In the genomic region with DNA sequence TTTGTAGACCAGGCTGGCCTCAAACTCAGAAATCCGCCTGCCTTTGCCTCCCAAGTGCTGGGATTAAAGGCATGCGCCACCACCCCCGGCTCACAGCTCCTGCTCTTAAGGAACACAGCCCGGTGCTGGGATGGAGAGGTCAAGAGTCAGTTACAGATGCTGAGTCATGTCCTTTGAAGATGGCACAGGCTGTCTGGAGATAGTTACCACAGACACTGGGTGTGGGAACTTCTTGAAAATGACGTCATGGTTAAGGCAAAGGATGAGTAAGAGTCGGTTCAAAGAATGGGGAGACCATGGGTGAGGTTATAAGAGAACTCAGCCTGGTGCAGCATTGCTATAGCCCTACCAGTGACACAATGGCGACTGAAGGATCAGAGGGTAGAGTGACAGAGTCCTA, we compare ENCODE assay signal across 19 mouse cellular contexts. TPM values are rescaled to one million over a fixed set of nuclear protein-coding genes. Genes with fewer than 3 reads are reported as not detected.
DNase-seq lines count a peak whose midpoint lies in the region; ATAC-seq and TF ChIP-seq lines count a peak whose summit lies in the region.
"Had no signal": no experiment of that assay in that cellular context is flagged by ENCODE, and none has a peak within 500 bp of the region (broad histone marks: within the 10 kb centered on the region; RNA-seq: fewer than 3 reads in every experiment).

No protein-coding gene starts in this region.

- 29% methylated on average over 7 of the region's 7 CpGs for WGBS in liver, embryonic 13.5 days (ENCODE audit: insufficient replicate concordance)

- peak; percentile 78 for TF ChIP-seq EP300 in ES-Bruce4 (IDR thresholded peaks at IDR 0.05; ENCODE audit: insufficient read depth, low read depth, low read length)

- H3K4me2 ChIP-seq in liver, embryonic 13.5 days = peak overlapping the region; percentile 42
- H3K4me2 ChIP-seq: embryonic facial prominence, embryonic 13.5 days; limb, embryonic 15.5 days had no signal

- TF ChIP-seq POLR2A in ES-Bruce4 (IDR thresholded peaks at IDR 0.05; ENCODE audit: insufficient read depth, low read length) = no peak

- no peak for TF ChIP-seq CTCF in ES-Bruce4 (IDR thresholded peaks at IDR 0.05; ENCODE audit: low read depth, low read length)

- H3K27ac ChIP-seq in ES-Bruce4 (ENCODE audit: insufficient read depth, low read length) = peak overlapping the region; percentile 92
- no peak overlapping the region for H3K27ac ChIP-seq in liver, embryonic 13.5 days
- H3K27ac ChIP-seq: embryonic facial prominence, embryonic 13.5 days; limb, embryonic 15.5 days had no signal

- H3K4me1 ChIP-seq in ES-Bruce4 (ENCODE audit: control insufficient read depth, insufficient read depth, low read length) = peaks cover 10% of the 10 kb centered on the region
- H3K4me1 ChIP-seq in liver, embryonic 13.5 days (replicated peaks) = peaks cover 20% of the 10 kb centered on the region

- H3K9me3 ChIP-seq in ES-Bruce4 (replicated peaks; ENCODE audit: control insufficient read depth, insufficient read depth, low read length, poor library complexity, severe bottlenecking) = no peaks in the 10 kb centered on the region
- H3K9me3 ChIP-seq in liver, embryonic 13.5 days (replicated peaks) = no peaks in the 10 kb centered on the region
- H3K9me3 ChIP-seq: embryonic facial prominence, embryonic 13.5 days; limb, embryonic 15.5 days had no signal

- no peak overlapping the region for H3K4me3 ChIP-seq in ES-Bruce4 (ENCODE audit: low read depth, low read length)
- no peak overlapping the region for H3K4me3 ChIP-seq in liver, embryonic 13.5 days (replicated peaks)
- H3K4me3 ChIP-seq: embryonic facial prominence, embryonic 13.5 days; limb, embryonic 15.5 days had no signal

- DNase-seq in embryo, embryonic 10 days (ENCODE audit: low spot score) = peak; percentile 29
- DNase-seq in embryo, embryonic 10.5 days (ENCODE audit: low spot score) = no peak
- DNase-seq in c-Kit-negative CD71-positive TER-119-positive erythroid progenitor cells, embryonic 14.5 days (ENCODE audit: low read depth, low spot score) = peak; percentile 72
- DNase-seq in liver, embryonic 13.5 days = peak; percentile 59
- DNase-seq in layer of hippocampus, adult 9-11 months = no peak
- no peak for DNase-seq in natural killer cell, adult 2 months (ENCODE audit: low spot score in 2 of 2)
- DNase-seq in adrenal gland, adult 18-20 months (ENCODE audit: low spot score in 2 of 2) = no peak
- DNase-seq: cerebellum, adult 8-10 months; forebrain, postnatal 0 days; heart, postnatal 36 days; kidney, postnatal 10 days; thymus, postnatal 25 days had no signal

- H3K36me3 ChIP-seq in ES-Bruce4 (ENCODE audit: control insufficient read depth, insufficient read depth, low read length, poor library complexity, severe bottlenecking) = no peaks in the 10 kb centered on the region
- H3K36me3 ChIP-seq in liver, embryonic 13.5 days = no peaks in the 10 kb centered on the region
- H3K36me3 ChIP-seq: embryonic facial prominence, embryonic 13.5 days; limb, embryonic 15.5 days had no signal

- no peaks in the 10 kb centered on the region for H3K27me3 ChIP-seq in ES-Bruce4 (ENCODE audit: control insufficient read depth, insufficient read depth, low read length, poor library complexity, severe bottlenecking)
- peaks cover 4% of the 10 kb centered on the region; the same call in 1 of the 2 replicates for H3K27me3 ChIP-seq in liver, embryonic 13.5 days
- H3K27me3 ChIP-seq: embryonic facial prominence, embryonic 13.5 days; limb, embryonic 15.5 days had no signal

- peak overlapping the region; percentile 33 for H3K9ac ChIP-seq in ES-Bruce4 (ENCODE audit: low read depth, poor library complexity, severe bottlenecking)
- no peak overlapping the region; the same call in 1 of the 2 replicates for H3K9ac ChIP-seq in liver, embryonic 13.5 days
- H3K9ac ChIP-seq: embryonic facial prominence, embryonic 13.5 days; forebrain, postnatal 0 days; limb, embryonic 15.5 days had no signal

- ATAC-seq in liver, embryonic 13.5 days (ENCODE audit: low read depth) = peak; percentile 97
- ATAC-seq: forebrain, postnatal 0 days had no signal

RNA-seq across cellular contexts. Expression of gene Klhdc8a, which starts 33.8 kb away (rescaled TPM):
- 0.60 and 0.72 TPM in 2 replicates for polyA plus RNA-seq in ES-Bruce4 (2011; ENCODE audit: insufficient read depth, insufficient read length, low read depth, missing spikeins)
- polyA plus RNA-seq in liver, embryonic 13.5 days (2015; fragmentation: Nextera tagmentation; extraction: Ambion mirVana) = 0.03 and 0.06 TPM in 2 replicates
- 100 to 1,000 TPM; 114 to 144 TPM for total RNA-seq in adrenal gland, adult 18-20 months (2021)

RNA-seq across cellular contexts. Expression of gene Gm10188, which starts 35.0 kb away (rescaled TPM):
- not detected in 2 replicates for polyA plus RNA-seq in ES-Bruce4 (2011; ENCODE audit: insufficient read depth, insufficient read length, low read depth, missing spikeins)
- polyA plus RNA-seq in liver, embryonic 13.5 days (2015; fragmentation: Nextera tagmentation; extraction: Ambion mirVana) = not detected in 2 replicates
- total RNA-seq in adrenal gland, adult 18-20 months (2021) = not detected
- total RNA-seq: adrenal gland, postnatal 36 days; forebrain, postnatal 0 days; gastrocnemius, postnatal 4 days; heart, postnatal 36 days; left cerebral cortex, adult 18-20 months had no signal
- polyA plus RNA-seq: embryonic facial prominence, embryonic 13.5 days; forebrain, postnatal 0 days; intestine, embryonic 14.5 days; limb, embryonic 15.5 days had no signal

RNA-seq across cellular contexts. Expression of gene Nuak2, which starts 51.3 kb away (rescaled TPM):
- polyA plus RNA-seq in ES-Bruce4 (2011; ENCODE audit: insufficient read depth, insufficient read length, low read depth, missing spikeins) = 20.0 and 21.7 TPM in 2 replicates
- 1.6 and 1.8 TPM in 2 replicates for polyA plus RNA-seq in liver, embryonic 13.5 days (2015; fragmentation: Nextera tagmentation; extraction: Ambion mirVana)
- total RNA-seq in adrenal gland, adult 18-20 months (2021) = 1 to 10 TPM; 4.6 to 6.9 TPM

Comparison
In these comparisons a context has a peak if more than half of its experiments do, and no peak if none do; other contexts are left out.
1. DNase-seq: peak in embryo, embryonic 10 days (single experiment), c-Kit-negative CD71-positive TER-119-positive erythroid progenitor cells, embryonic 14.5 days (single experiment) and liver, embryonic 13.5 days (single experiment); none in embryo, embryonic 10.5 days (single experiment), layer of hippocampus, adult 9-11 months (single experiment), natural killer cell, adult 2 months (0 of 2) and adrenal gland, adult 18-20 months (0 of 2).